Mouse (Mus musculus): ENCODE results near the gene Gm42688. TPM values are rescaled to one million over a fixed set of nuclear protein-coding genes. Genes with fewer than 3 reads are reported as not detected.

The Gm42688 gene
- polyA plus RNA-seq, 1 experiment from 2014 or later: 2.1 TPM

GRCm38 (mm10) chr6:83095968-83096367, 5.4 kb upstream of the Gm42688 start:
- Histone ChIP-seq H3K9me3 (ENCODE audit: control insufficient read depth, low read length) (no peaks in the 10 kb centered on the region), H3K27ac (ENCODE audit: low read depth, low read length) (no peak overlapping the region), H3K4me3 (ENCODE audit: low read depth, low read length) (no peak overlapping the region), H3K36me3 (ENCODE audit: control insufficient read depth, insufficient read depth, low read length) (no peaks in the 10 kb centered on the region), H3K9ac (ENCODE audit: low read length) (no peak overlapping the region), H3K4me1 (ENCODE audit: control insufficient read depth, insufficient read depth, low read length) (no peaks in the 10 kb centered on the region), H3K27me3 (ENCODE audit: control insufficient read depth, insufficient read depth, low read length) (no peaks in the 10 kb centered on the region), H3K4me2 (ENCODE audit: low read depth) (no peak overlapping the region)
- DNase-seq (ENCODE audit: low spot score): no peak
- WGBS: 51% methylated on average over 6 of the region's 6 CpGs
- ATAC-seq (ENCODE audit: insufficient read depth, low FRiP score, low TSS enrichment): no peak

DNA sequence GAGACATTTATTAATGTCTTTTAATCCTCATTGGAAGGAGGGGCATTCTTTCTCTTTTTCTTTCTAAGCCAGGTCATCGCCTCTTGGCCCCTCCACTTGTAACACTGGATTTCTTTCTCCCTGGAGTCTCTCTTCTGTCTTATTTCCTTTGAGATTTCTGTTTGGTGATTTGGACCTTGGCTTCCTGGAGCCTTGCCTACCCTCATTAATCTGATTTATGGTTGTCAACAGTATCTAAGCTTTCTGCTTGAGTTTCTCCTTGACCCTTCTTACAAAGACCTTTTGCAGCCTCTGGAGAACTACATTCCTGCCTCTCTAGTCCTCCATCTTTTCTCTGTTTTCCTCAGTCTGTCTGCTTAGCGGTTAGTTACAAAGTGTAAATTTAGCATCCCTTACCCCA, 3.0 kb upstream of the Gm42688 start:
- H3K9me3 ChIP-seq (ENCODE audit: control insufficient read depth, low read length): no peaks in the 10 kb centered on the region
- DNase-seq (ENCODE audit: low spot score): no peak
- H3K36me3 ChIP-seq (ENCODE audit: control insufficient read depth, insufficient read depth, low read length): no peaks in the 10 kb centered on the region
- WGBS: 74% methylated on average over 2 of the region's 2 CpGs
- no peak overlapping the region for H3K4me3 ChIP-seq (ENCODE audit: low read depth, low read length)
- no peak overlapping the region for H3K27ac ChIP-seq (ENCODE audit: low read depth, low read length)
- H3K27me3 ChIP-seq (ENCODE audit: control insufficient read depth, insufficient read depth, low read length): 0 out of 2 replicates have a peak, but pooled peaks cover 2% of the 10 kb centered on the region
- H3K4me2 ChIP-seq (ENCODE audit: low read depth): no peak overlapping the region
- peaks cover 6% of the 10 kb centered on the region for H3K4me1 ChIP-seq (ENCODE audit: control insufficient read depth, insufficient read depth, low read length)
- H3K9ac ChIP-seq (ENCODE audit: low read length): no peak overlapping the region
- no peak for ATAC-seq (ENCODE audit: insufficient read depth, low FRiP score, low TSS enrichment)

DNA sequence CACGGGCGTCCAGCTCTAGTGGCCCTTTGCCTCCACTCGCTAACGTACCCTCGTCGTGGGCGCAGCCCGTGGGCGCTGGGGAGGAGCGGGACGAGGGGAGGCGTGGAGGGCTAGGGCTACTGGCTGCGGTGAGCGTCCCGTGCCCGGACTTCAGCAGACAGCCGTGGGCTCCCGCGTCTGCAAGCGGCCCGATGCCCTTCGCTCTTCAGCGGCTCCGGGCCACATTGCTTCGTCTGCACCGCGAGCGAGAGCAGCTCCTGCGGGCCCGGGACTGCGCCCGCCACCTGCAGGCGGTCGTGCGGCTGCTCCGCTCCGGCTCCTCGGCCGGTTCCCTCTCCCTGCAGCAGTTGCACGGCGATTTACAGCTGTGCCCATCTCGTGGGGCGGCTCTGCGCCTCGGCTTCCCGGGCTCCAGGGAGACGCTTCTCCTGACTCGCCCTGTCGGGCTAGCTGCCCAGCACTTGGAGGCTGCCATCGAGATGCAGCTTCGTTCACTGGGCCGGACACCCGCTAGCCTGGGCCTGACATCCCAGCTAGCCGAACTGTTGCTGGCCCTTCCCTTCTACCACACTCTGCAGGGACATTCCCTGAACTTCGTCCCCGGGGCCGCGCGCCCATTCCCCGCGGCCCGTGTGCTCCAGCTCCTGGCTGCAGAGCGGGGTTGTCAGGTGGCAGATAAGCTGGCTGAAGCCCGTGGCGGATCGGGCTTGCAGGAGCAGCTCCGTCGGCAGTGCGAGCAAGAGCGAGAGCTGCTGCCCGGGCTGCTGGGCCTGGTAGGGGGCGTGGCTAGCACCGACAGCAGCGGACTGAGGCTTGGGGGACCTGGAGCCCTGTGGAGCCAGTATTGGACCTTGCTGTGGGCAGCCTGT, 505 bp downstream of the Gm42688 start:
- Histone ChIP-seq H3K27me3 (ENCODE audit: control insufficient read depth, insufficient read depth, low read length) (0 out of 2 replicates have a peak, but pooled peaks cover 2% of the 10 kb centered on the region), H3K4me1 (ENCODE audit: control insufficient read depth, insufficient read depth, low read length) (peaks cover 6% of the 10 kb centered on the region), H3K4me2 (ENCODE audit: low read depth) (peak overlapping the region; percentile 98), H3K36me3 (ENCODE audit: control insufficient read depth, insufficient read depth, low read length) (no peaks in the 10 kb centered on the region), H3K4me3 (ENCODE audit: low read depth, low read length) (peak overlapping the region; percentile 70), H3K27ac (ENCODE audit: low read depth, low read length) (peak overlapping the region; percentile 70), H3K9ac (ENCODE audit: low read length) (peak overlapping the region; percentile 83), H3K9me3 (ENCODE audit: control insufficient read depth, low read length) (no peaks in the 10 kb centered on the region)
- peak; percentile 73 for ATAC-seq (ENCODE audit: insufficient read depth, low FRiP score, low TSS enrichment)
- under 1% methylated on average over 74 of the region's 74 CpGs for WGBS
- peak; percentile 79 for DNase-seq (ENCODE audit: low spot score)

- ATAC-seq (ENCODE audit: insufficient read depth, low FRiP score, low TSS enrichment) (no peak), DNase-seq (ENCODE audit: low spot score) (no peak)
- peaks cover 2% of the 10 kb centered on the region; the same call in 1 of the 2 replicates for H3K36me3 ChIP-seq (ENCODE audit: control insufficient read depth, insufficient read depth, low read length)
- peaks cover 11% of the 10 kb centered on the region for H3K4me1 ChIP-seq (ENCODE audit: control insufficient read depth, insufficient read depth, low read length)
- no peak overlapping the region for H3K4me2 ChIP-seq (ENCODE audit: low read depth)
- 0 out of 2 replicates have a peak, but pooled peaks cover 2% of the 10 kb centered on the region for H3K27me3 ChIP-seq (ENCODE audit: control insufficient read depth, insufficient read depth, low read length)
- 50% methylated on average over 11 of the region's 11 CpGs for WGBS
- H3K27ac ChIP-seq (ENCODE audit: low read depth, low read length): no peak overlapping the region
- H3K9ac ChIP-seq (ENCODE audit: low read length): peak overlapping the region; percentile 33; the same call in 1 of the 2 replicates
- no peaks in the 10 kb centered on the region for H3K9me3 ChIP-seq (ENCODE audit: control insufficient read depth, low read length)
- no peak overlapping the region for H3K4me3 ChIP-seq (ENCODE audit: low read depth, low read length)
These were observed 1.8 kb downstream of the Gm42688 start for GRCm38 (mm10) chr6:83103130-83103650.

- H3K4me1 ChIP-seq (ENCODE audit: control insufficient read depth, insufficient read depth, low read length): peaks cover 15% of the 10 kb centered on the region
- no peak overlapping the region for H3K9ac ChIP-seq (ENCODE audit: low read length)
- H3K4me2 ChIP-seq (ENCODE audit: low read depth): no peak overlapping the region
- no peaks in the 10 kb centered on the region for H3K9me3 ChIP-seq (ENCODE audit: control insufficient read depth, low read length)
- H3K27me3 ChIP-seq (ENCODE audit: control insufficient read depth, insufficient read depth, low read length): 0 out of 2 replicates have a peak, but pooled peaks cover 2% of the 10 kb centered on the region
- ATAC-seq (ENCODE audit: insufficient read depth, low FRiP score, low TSS enrichment) (no peak), DNase-seq (ENCODE audit: low spot score) (no peak)
- 81% methylated on average over 4 of the region's 4 CpGs for WGBS
- H3K4me3 ChIP-seq (ENCODE audit: low read depth, low read length): no peak overlapping the region
- no peak overlapping the region for H3K27ac ChIP-seq (ENCODE audit: low read depth, low read length)
- H3K36me3 ChIP-seq (ENCODE audit: control insufficient read depth, insufficient read depth, low read length): peaks cover 2% of the 10 kb centered on the region; the same call in 1 of the 2 replicates
These were observed 2.7 kb downstream of the Gm42688 start for GRCm38 (mm10) chr6:83104158-83104557.

GRCm38 (mm10) chr6:83107566-83108400, 6.4 kb downstream of the Gm42688 start:
- peak overlapping the region; percentile 89; the same call in 1 of the 2 replicates for H3K4me3 ChIP-seq (ENCODE audit: low read depth, low read length)
- H3K4me1 ChIP-seq (ENCODE audit: control insufficient read depth, insufficient read depth, low read length): peaks cover 12% of the 10 kb centered on the region
- H3K4me2 ChIP-seq (ENCODE audit: low read depth): peak overlapping the region; percentile 86
- DNase-seq (ENCODE audit: low spot score): peak; percentile 82
- peak overlapping the region; percentile 92 for H3K9ac ChIP-seq (ENCODE audit: low read length)
- no peak overlapping the region for H3K27ac ChIP-seq (ENCODE audit: low read depth, low read length)
- no peaks in the 10 kb centered on the region for H3K9me3 ChIP-seq (ENCODE audit: control insufficient read depth, low read length)
- H3K27me3 ChIP-seq (ENCODE audit: control insufficient read depth, insufficient read depth, low read length): 0 out of 2 replicates have a peak, but pooled peaks cover 2% of the 10 kb centered on the region
- WGBS: 36% methylated on average over 13 of the region's 13 CpGs
- peaks cover 2% of the 10 kb centered on the region; the same call in 1 of the 2 replicates for H3K36me3 ChIP-seq (ENCODE audit: control insufficient read depth, insufficient read depth, low read length)
- ATAC-seq (ENCODE audit: insufficient read depth, low FRiP score, low TSS enrichment): peak; percentile 40; the same call in 1 of the 2 replicates

GRCm38 (mm10) chr6:83108762-83109668, 7.6 kb downstream of the Gm42688 start, which contains the start of gene Mrpl53:
Mrpl53 (plus strand) TSS chr6:83109040.
- peaks cover 2% of the 10 kb centered on the region; the same call in 1 of the 2 replicates for H3K36me3 ChIP-seq (ENCODE audit: control insufficient read depth, insufficient read depth, low read length)
- under 1% methylated on average over 76 of the region's 76 CpGs for WGBS
- H3K9ac ChIP-seq (ENCODE audit: low read length): peak within 1 kb of the TSS; percentile 92
- ATAC-seq (ENCODE audit: insufficient read depth, low FRiP score, low TSS enrichment) (peak; percentile 89), DNase-seq (ENCODE audit: low spot score) (peak; percentile 85)
- no peaks in the 10 kb centered on the region for H3K9me3 ChIP-seq (ENCODE audit: control insufficient read depth, low read length)
- peak within 1 kb of the TSS; percentile 89 for H3K4me3 ChIP-seq (ENCODE audit: low read depth, low read length)
- no peaks in the 10 kb centered on the region for H3K27me3 ChIP-seq (ENCODE audit: control insufficient read depth, insufficient read depth, low read length)
- peaks cover 12% of the 10 kb centered on the region for H3K4me1 ChIP-seq (ENCODE audit: control insufficient read depth, insufficient read depth, low read length)
- H3K4me2 ChIP-seq (ENCODE audit: low read depth): peak within 1 kb of the TSS; percentile 86
- H3K27ac ChIP-seq (ENCODE audit: low read depth, low read length): peak within 1 kb of the TSS; percentile 70
